Comparison of ENCODE assay signal across 20 mouse cellular contexts in genomic region chr12:117569671-117570070, GRCm38 (mm10).
"Had no signal": no experiment of that assay in that cellular context is flagged by ENCODE, and none has a peak within 500 bp of the region (broad histone marks: within the 10 kb centered on the region; RNA-seq: fewer than 3 reads in every experiment).

No protein-coding gene starts in this region.

- H3K4me1 ChIP-seq: kidney, embryonic 15.5 days; megakaryocyte, embryonic 14.5 days; midbrain, embryonic 10.5 days; midbrain, embryonic 13.5 days; neural tube, embryonic 13.5 days had no signal

- ATAC-seq: intestine, postnatal 0 days; liver, postnatal 0 days; lung, postnatal 0 days; midbrain, embryonic 13.5 days; midbrain, embryonic 16.5 days had no signal

- H3K36me3 ChIP-seq: kidney, embryonic 15.5 days; midbrain, embryonic 10.5 days; midbrain, embryonic 13.5 days; neural tube, embryonic 13.5 days had no signal

- H3K4me3 ChIP-seq: kidney, embryonic 15.5 days; left cerebral cortex, adult 2 months; megakaryocyte, embryonic 14.5 days; midbrain, embryonic 10.5 days; midbrain, embryonic 13.5 days; myocyte; neural tube, embryonic 13.5 days had no signal

- H3K9me3 ChIP-seq: kidney, embryonic 15.5 days; megakaryocyte, embryonic 14.5 days; midbrain, embryonic 10.5 days; midbrain, embryonic 13.5 days; neural tube, embryonic 13.5 days had no signal

- H3K27me3 ChIP-seq: kidney, embryonic 15.5 days; megakaryocyte, embryonic 14.5 days; midbrain, embryonic 13.5 days; neural tube, embryonic 13.5 days had no signal

- H3K9ac ChIP-seq: kidney, embryonic 15.5 days; liver, embryonic 14.5 days; liver, postnatal 0 days; lung, embryonic 14.5 days; midbrain, embryonic 13.5 days; neural tube, embryonic 13.5 days had no signal

- H3K27ac ChIP-seq: kidney, embryonic 15.5 days; liver, embryonic 14.5 days; macrophage; midbrain, embryonic 10.5 days; midbrain, embryonic 13.5 days; neural tube, embryonic 13.5 days had no signal

- DNase-seq: kidney, adult 2 months; kidney, postnatal 14 days; kidney, postnatal 4 days; layer of hippocampus, postnatal 36 days; liver, postnatal 0 days; lung, embryonic 14.5 days; retina, postnatal 1 day; thymus, postnatal 25 days had no signal

- H3K4me2 ChIP-seq: kidney, embryonic 15.5 days; lung, embryonic 14.5 days; midbrain, embryonic 13.5 days; neural tube, embryonic 13.5 days had no signal
